Mouse (Mus musculus) liver, embryonic 14.5 days (tissue): Measurements from ENCODE around the gene Chtf18.

Experiments used
- CTCF ChIP-seq: IDR thresholded peaks from 2 replicates; pipeline ENCODE4 v1.5.1; 2016; ENCODE audit warnings: antibody characterized with exemption, low read depth, control low read depth
- EP300 ChIP-seq: IDR thresholded peaks from 2 replicates; pipeline ENCODE4 v1.6.1; 2016; ENCODE audit warnings: antibody characterized with exemption, low read depth

DNA sequence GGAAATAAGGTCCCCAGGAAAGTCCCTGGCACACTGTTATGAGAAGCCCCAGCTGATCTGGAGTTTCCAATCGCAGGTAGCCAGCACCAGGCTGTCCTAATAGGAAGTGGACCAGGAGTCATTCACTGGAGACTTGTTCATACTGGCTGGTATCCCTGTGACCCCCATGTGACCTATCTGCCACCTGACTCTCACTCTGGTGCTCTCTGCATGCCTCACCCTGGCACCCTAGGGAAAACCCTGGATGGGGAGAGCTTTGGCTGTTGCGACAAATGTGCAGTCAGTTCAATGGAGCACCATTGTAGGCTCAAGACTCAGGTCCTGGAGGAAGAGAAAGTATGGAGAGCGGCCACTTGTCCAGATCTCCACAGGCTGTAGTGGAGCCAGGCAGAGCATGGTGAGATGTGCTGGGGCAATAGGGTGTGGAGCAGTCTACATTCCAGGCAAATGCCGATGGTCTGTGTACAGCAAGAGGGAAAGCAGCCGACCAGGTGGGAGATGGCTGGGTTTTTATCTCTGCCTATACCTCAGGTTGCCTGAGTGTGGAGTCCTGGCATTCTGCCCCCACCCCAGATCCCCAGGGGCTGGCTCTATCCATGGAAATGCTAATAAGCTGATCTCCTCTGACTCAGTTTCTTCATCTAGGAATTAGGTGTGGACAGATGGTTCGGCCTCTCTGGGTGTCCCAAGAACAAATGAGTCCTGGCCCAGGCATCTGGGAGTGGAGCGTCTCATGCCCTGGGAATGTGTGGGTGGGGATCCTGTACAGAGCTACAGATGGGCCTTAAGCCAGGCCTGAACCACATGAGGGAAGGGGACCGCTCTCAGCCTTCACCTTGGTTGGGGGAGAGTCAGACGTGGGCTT is 29.4 kb upstream of the Chtf18 start:
- TF ChIP-seq CTCF, result no peak
- no peak for TF ChIP-seq EP300
